9 mouse cellular contexts compared by ENCODE assay signal in genomic region chr8:4778266-4778665, GRCm38 (mm10). TPM values are rescaled to one million over a fixed set of nuclear protein-coding genes. Genes with fewer than 3 reads are reported as not detected.
A peak's percentile ranks its signal among the peaks of the same experiment; 100 is the strongest.
DNase-seq lines count a peak whose midpoint lies in the region; ATAC-seq and TF ChIP-seq lines count a peak whose summit lies in the region.
"Had no signal": no experiment of that assay in that cellular context is flagged by ENCODE, and none has a peak within 500 bp of the region (broad histone marks: within the 10 kb centered on the region; RNA-seq: fewer than 3 reads in every experiment).

No protein-coding gene starts in this region.

- peak overlapping the region; percentile 2; the same call in 1 of the 2 replicates for H3K4me3 ChIP-seq in thymus, adult 2 months (ENCODE audit: control insufficient read depth, insufficient read depth, low read length)
- H3K4me3 ChIP-seq in limb, embryonic 13.5 days, result peak overlapping the region; percentile 82
- H3K4me3 ChIP-seq in stomach, embryonic 16.5 days (replicated peaks; ENCODE audit: low read length), result peak overlapping the region; percentile 91

- H3K4me1 ChIP-seq in thymus, adult 2 months (replicated peaks; ENCODE audit: control insufficient read depth, insufficient read depth, low read length), result peaks cover 11% of the 10 kb centered on the region
- peaks cover 14% of the 10 kb centered on the region for H3K4me1 ChIP-seq in limb, embryonic 13.5 days
- peaks cover 6% of the 10 kb centered on the region for H3K4me1 ChIP-seq in stomach, embryonic 16.5 days (ENCODE audit: control insufficient read depth, insufficient read depth, low read length)

- peak overlapping the region; percentile 79 for H3K4me2 ChIP-seq in limb, embryonic 13.5 days (replicated peaks)
- peak overlapping the region; percentile 83 for H3K4me2 ChIP-seq in stomach, embryonic 16.5 days (ENCODE audit: low read depth, low read length)

- H3K36me3 ChIP-seq in thymus, adult 2 months (ENCODE audit: control insufficient read depth, insufficient read depth, low read length), result no peaks in the 10 kb centered on the region
- H3K36me3 ChIP-seq in limb, embryonic 13.5 days, result peaks cover 21% of the 10 kb centered on the region
- H3K36me3 ChIP-seq in stomach, embryonic 16.5 days (ENCODE audit: control insufficient read depth, insufficient read depth, low read length), result no peaks in the 10 kb centered on the region

- TF ChIP-seq POLR2A in thymus, adult 2 months (IDR thresholded peaks at IDR 0.05; ENCODE audit: control insufficient read depth, extremely low read depth, insufficient read depth, low read length, poor library complexity), result no peak

- ATAC-seq in cerebellum, adult (ENCODE audit: insufficient number of reproducible peaks, low FRiP score, low TSS enrichment), result 0 out of 2 replicates have a peak, but pooled peaks have one; percentile 11
- no peak for ATAC-seq in limb, embryonic 13.5 days (ENCODE audit: low FRiP score, low read depth)
- ATAC-seq in stomach, embryonic 16.5 days (ENCODE audit: insufficient read depth, low FRiP score), result 0 out of 2 replicates have a peak, but pooled peaks have one; percentile 15

- H3K9ac ChIP-seq in limb, embryonic 13.5 days, result peak overlapping the region; percentile 76
- H3K9ac ChIP-seq in stomach, embryonic 16.5 days (ENCODE audit: low read length), result peak overlapping the region; percentile 60; the same call in 1 of the 2 replicates

- H3K9me3 ChIP-seq in limb, embryonic 13.5 days, result 0 out of 2 replicates have a peak, but pooled peaks cover 4% of the 10 kb centered on the region
- no peaks in the 10 kb centered on the region for H3K9me3 ChIP-seq in stomach, embryonic 16.5 days (replicated peaks; ENCODE audit: control insufficient read depth, low read length)

- no peak for DNase-seq in cerebellum, postnatal 4 days (ENCODE audit: low spot score in 2 of 2)
- no peak for DNase-seq in thymus, adult 2 months
- no peak for DNase-seq in thymus, postnatal 14 days
- DNase-seq in layer of hippocampus, adult 11-12 months (ENCODE audit: low spot score), result no peak
- no peak for DNase-seq in lung, postnatal 14 days
- DNase-seq: cerebellum, adult 8-10 months had no signal

- no peaks in the 10 kb centered on the region for H3K27me3 ChIP-seq in thymus, adult 2 months (ENCODE audit: control insufficient read depth, insufficient read depth, low read length)
- H3K27me3 ChIP-seq in limb, embryonic 13.5 days, result no peaks in the 10 kb centered on the region
- H3K27me3 ChIP-seq in stomach, embryonic 16.5 days (ENCODE audit: control insufficient read depth, insufficient read depth, low read length), result no peaks in the 10 kb centered on the region

- 58% methylated on average over 6 of the region's 6 CpGs for WGBS in thymus, adult 2 months
- WGBS in limb, embryonic 13.5 days, result 76% methylated on average over 6 of the region's 6 CpGs
- WGBS in stomach, embryonic 16.5 days, result 61% methylated on average over 6 of the region's 6 CpGs

- H3K27ac ChIP-seq in thymus, adult 2 months (ENCODE audit: control insufficient read depth, insufficient read depth, low read length), result no peak overlapping the region
- H3K27ac ChIP-seq in limb, embryonic 13.5 days, result no peak overlapping the region
- H3K27ac ChIP-seq in stomach, embryonic 16.5 days (ENCODE audit: low read length), result no peak overlapping the region

- TF ChIP-seq CTCF in thymus, adult 2 months (IDR thresholded peaks at IDR 0.05; ENCODE audit: borderline replicate concordance, control insufficient read depth, extremely low read depth, insufficient read depth, low read length, poor library complexity), result no peak

RNA-seq across cellular contexts. Expression of gene Shcbp1, which starts 1.1 kb away (rescaled TPM):
- 8.1 and 9.0 TPM in 2 replicates for polyA plus RNA-seq in thymus, adult 2 months (2012; rRNA removed)
- polyA plus RNA-seq in limb, embryonic 13.5 days (2015; fragmentation: Nextera tagmentation; extraction: Ambion mirVana), result 72.4 and 74.9 TPM in 2 replicates
- polyA plus RNA-seq in stomach, embryonic 16.5 days (2015; fragmentation: Nextera tagmentation; extraction: Ambion mirVana), result 58.4 and 60.9 TPM in 2 replicates

Comparison
In these comparisons a context has a peak if more than half of its experiments do, and no peak if none do; other contexts are left out.
1. H3K4me3 ChIP-seq: peak in every context shown above with its lines; median percentile 91 in stomach, embryonic 16.5 days; 82 in limb, embryonic 13.5 days; 2 in thymus, adult 2 months.